Mouse (Mus musculus) cortical plate, adult 2 months (tissue): ENCODE data around the gene Krt2. TPM values are rescaled to one million over a fixed set of nuclear protein-coding genes. Genes with fewer than 3 reads are reported as not detected.
A peak's percentile ranks its signal among the peaks of the same experiment; 100 is the strongest.

Experiments
- H3K27ac ChIP-seq: fragments of 200-500 bp; 2 replicates; pipeline ENCODE4 v1.5.1; 2012; ENCODE audit warnings: low read length, control low read depth, inconsistent platforms; ENCODE audit not compliant: insufficient read depth
- H3K4me1 ChIP-seq: fragments of 200-500 bp; 2 replicates; pipeline ENCODE4 v1.6.1; 2011; ENCODE audit warnings: low read length; ENCODE audit not compliant: control insufficient read depth, insufficient read depth
- H3K4me3 ChIP-seq: fragments of 200-500 bp; 2 replicates; pipeline ENCODE4 v1.5.1; 2011; ENCODE audit warnings: mild to moderate bottlenecking, low read length, control low read depth; ENCODE audit not compliant: insufficient read depth
- CTCF ChIP-seq: fragments of 200-500 bp; IDR thresholded peaks from 2 replicates; pipeline ENCODE4 v1.5.1; 2011; ENCODE audit warnings: mild to moderate bottlenecking, control low read depth, low read length; ENCODE audit not compliant: insufficient read depth; ENCODE audit errors: extremely low read depth
- POLR2A ChIP-seq: fragments of 200-500 bp; IDR thresholded peaks from 2 replicates; pipeline ENCODE4 v1.6.1; 2011; ENCODE audit warnings: mild to moderate bottlenecking, low read length, control low read depth; ENCODE audit not compliant: insufficient read depth; ENCODE audit errors: extremely low read depth
- polyA plus RNA-seq: library from polyadenylated mRNA; depleted of rRNA; stranded (reverse); fragments of >200 nt; gene quantifications from 2 replicates; pipeline ENCODE4 v1.2.3, GENCODE M21; 2012; rRNA removed

Krt2 gene
- polyA plus RNA-seq, 1 experiment, result 0.08 TPM

GRCm38 (mm10) chr15:101773420-101773819 lies 44.5 kb downstream of the Krt2 start:
- TF ChIP-seq CTCF (no peak), POLR2A (no peak)

GRCm38 (mm10) chr15:101772711-101773081 lies 45.3 kb downstream of the Krt2 start:
- no peak overlapping the region for H3K27ac ChIP-seq
- no peaks in the 10 kb centered on the region; the same call in 1 of the 2 replicates for H3K4me1 ChIP-seq
- H3K4me3 ChIP-seq, result no peak overlapping the region
- TF ChIP-seq CTCF, result peak; percentile 99
- no peak for TF ChIP-seq POLR2A

More at GRCm38 (mm10) chr15:101773420-101773819, 44.5 kb downstream of the Krt2 start:
- Histone ChIP-seq H3K4me3 (no peak overlapping the region), H3K4me1 (no peaks in the 10 kb centered on the region; the same call in 1 of the 2 replicates), H3K27ac (no peak overlapping the region)

- Histone ChIP-seq H3K4me1 (no peaks in the 10 kb centered on the region; the same call in 1 of the 2 replicates), H3K4me3 (no peak overlapping the region), H3K27ac (no peak overlapping the region)
- TF ChIP-seq CTCF, result no peak
- TF ChIP-seq POLR2A, result no peak
Observed at GRCm38 (mm10) chr15:101772080-101772710, 45.8 kb downstream of the Krt2 start.

- no peak overlapping the region for H3K4me3 ChIP-seq
- TF ChIP-seq POLR2A (no peak), CTCF (no peak)
- no peak overlapping the region for H3K27ac ChIP-seq
- no peaks in the 10 kb centered on the region; the same call in 1 of the 2 replicates for H3K4me1 ChIP-seq
Observed at GRCm38 (mm10) chr15:101770226-101770625, 47.7 kb downstream of the Krt2 start.

Other genes starting within 250 kb of the Krt2 start
- gene Krt75, start 244.3 kb downstream of the Krt2 start, polyA plus RNA-seq, result not detected in 2 replicates
- gene Gm5414, start 190.0 kb downstream of the Krt2 start, polyA plus RNA-seq, result not detected in 2 replicates
- gene Gm5478, start 170.8 kb downstream of the Krt2 start, polyA plus RNA-seq, result not detected in 2 replicates
- gene Krt6b, start 137.9 kb downstream of the Krt2 start, polyA plus RNA-seq, result not detected in 2 replicates
- not detected in 2 replicates for gene Krt6a, start 123.9 kb downstream of the Krt2 start, polyA plus RNA-seq
- 0.11 TPM in 1 of 2 replicates, not detected in the other for gene Krt5, start 105.3 kb downstream of the Krt2 start, polyA plus RNA-seq
- gene Krt71, start 75.1 kb downstream of the Krt2 start, polyA plus RNA-seq, result not detected in 2 replicates
- gene Krt72, start 31.7 kb downstream of the Krt2 start, polyA plus RNA-seq, result not detected in 2 replicates
- 1.4 and 1.5 TPM in 2 replicates for gene Krt73, start 15.8 kb downstream of the Krt2 start, polyA plus RNA-seq
- 2.8 and 3.9 TPM in 2 replicates for gene Krt1, start 32.6 kb upstream of the Krt2 start, polyA plus RNA-seq
- 4.8 and 6.3 TPM in 2 replicates for gene Krt77, start 51.5 kb upstream of the Krt2 start, polyA plus RNA-seq
- gene Krt76, start 74.8 kb upstream of the Krt2 start, polyA plus RNA-seq, result not detected in 2 replicates
- not detected in 2 replicates for gene Krt4, start 106.6 kb upstream of the Krt2 start, polyA plus RNA-seq
- gene Krt79, start 122.2 kb upstream of the Krt2 start, polyA plus RNA-seq, result 0.04 TPM in 1 of 2 replicates, not detected in the other
- gene Krt78, start 136.1 kb upstream of the Krt2 start, polyA plus RNA-seq, result 0.04 TPM in 1 of 2 replicates, not detected in the other
- 0.25 TPM in 2 replicates for gene Krt8, start 186.3 kb upstream of the Krt2 start, polyA plus RNA-seq
- 0.30 and 0.46 TPM in 2 replicates for gene Krt18, start 210.0 kb upstream of the Krt2 start, polyA plus RNA-seq